Mouse (Mus musculus): Measurements from ENCODE around the gene Ezr. TPM values are rescaled to one million over a fixed set of nuclear protein-coding genes. Genes with fewer than 3 reads are reported as not detected.
"Not testable (repeated sequence)": the region's sequence is repeated elsewhere in the genome, so short reads cannot be mapped to it uniquely, and the experiment has no call there.

The Ezr gene
- polyA plus RNA-seq, 1 experiment from 2014 or later = 52.2 TPM

GRCm38 (mm10) chr17:6727996-6728610, 54.5 kb downstream of the Ezr start:
- Histone ChIP-seq H3K4me2 (replicated peaks) (no peak overlapping the region), H3K27ac (no peak overlapping the region), H3K36me3 (no peaks in the 10 kb centered on the region), H3K9ac (no peak overlapping the region), H3K27me3 (no peaks in the 10 kb centered on the region), H3K4me3 (no peak overlapping the region), H3K4me1 (0 out of 2 replicates have a peak, but pooled peaks cover 3% of the 10 kb centered on the region), H3K9me3 (no peaks in the 10 kb centered on the region)
- 91% methylated on average over 12 of the region's 12 CpGs for WGBS
- ATAC-seq (ENCODE audit: insufficient number of reproducible peaks, insufficient read depth, low FRiP score, low TSS enrichment) = no peak

GRCm38 (mm10) chr17:6713944-6714343, 68.6 kb downstream of the Ezr start:
- ATAC-seq (ENCODE audit: insufficient number of reproducible peaks, insufficient read depth, low FRiP score, low TSS enrichment); H3K4me3 ChIP-seq; H3K4me1 ChIP-seq; H3K9me3 ChIP-seq; H3K4me2 ChIP-seq (replicated peaks); H3K27ac ChIP-seq; H3K36me3 ChIP-seq; H3K9ac ChIP-seq; H3K27me3 ChIP-seq: not testable (repeated sequence)
- WGBS = 79% methylated on average over 8 of the region's 8 CpGs

- 62% methylated on average over 2 of the region's 2 CpGs for WGBS
- H3K27ac ChIP-seq = not testable (repeated sequence)
These were observed 69.1 kb downstream of the Ezr start for GRCm38 (mm10) chr17:6713483-6713882.

GRCm38 (mm10) chr17:6708194-6708593, 74.4 kb downstream of the Ezr start:
- not testable (repeated sequence) for H3K4me3 ChIP-seq; H3K4me1 ChIP-seq; H3K36me3 ChIP-seq; H3K9me3 ChIP-seq; H3K27ac ChIP-seq; H3K9ac ChIP-seq; H3K27me3 ChIP-seq; H3K4me2 ChIP-seq (replicated peaks); ATAC-seq (ENCODE audit: insufficient number of reproducible peaks, insufficient read depth, low FRiP score, low TSS enrichment)
- WGBS = 68% methylated on average over 2 of the region's 2 CpGs

More at GRCm38 (mm10) chr17:6713483-6713882, 69.1 kb downstream of the Ezr start:
- H3K4me3 ChIP-seq; H3K27me3 ChIP-seq; ATAC-seq (ENCODE audit: insufficient number of reproducible peaks, insufficient read depth, low FRiP score, low TSS enrichment); H3K4me2 ChIP-seq (replicated peaks); H3K9me3 ChIP-seq; H3K9ac ChIP-seq; H3K4me1 ChIP-seq; H3K36me3 ChIP-seq: not testable (repeated sequence)

- not testable (repeated sequence) for ATAC-seq (ENCODE audit: insufficient number of reproducible peaks, insufficient read depth, low FRiP score, low TSS enrichment); H3K9ac ChIP-seq; H3K4me3 ChIP-seq; H3K4me2 ChIP-seq (replicated peaks); H3K9me3 ChIP-seq; H3K27me3 ChIP-seq; H3K36me3 ChIP-seq; H3K27ac ChIP-seq; H3K4me1 ChIP-seq
- 91% methylated on average over 5 of the region's 5 CpGs for WGBS
These were observed 75.2 kb downstream of the Ezr start for GRCm38 (mm10) chr17:6707422-6707821.

- WGBS = 88% methylated on average over 5 of the region's 5 CpGs
- not testable (repeated sequence) for H3K27me3 ChIP-seq; H3K9me3 ChIP-seq; ATAC-seq (ENCODE audit: insufficient number of reproducible peaks, insufficient read depth, low FRiP score, low TSS enrichment); H3K4me1 ChIP-seq; H3K36me3 ChIP-seq; H3K9ac ChIP-seq; H3K27ac ChIP-seq; H3K4me3 ChIP-seq; H3K4me2 ChIP-seq (replicated peaks)
These were observed 76.1 kb downstream of the Ezr start for GRCm38 (mm10) chr17:6706448-6706847.

- not testable (repeated sequence) for H3K4me1 ChIP-seq; H3K9me3 ChIP-seq; H3K9ac ChIP-seq; H3K36me3 ChIP-seq; H3K4me3 ChIP-seq; H3K27ac ChIP-seq; H3K4me2 ChIP-seq (replicated peaks); H3K27me3 ChIP-seq
- ATAC-seq (ENCODE audit: insufficient number of reproducible peaks, insufficient read depth, low FRiP score, low TSS enrichment) = peak; percentile 58; the same call in 1 of the 2 replicates
- WGBS = 60% methylated on average over 9 of the region's 9 CpGs
These were observed 79.0 kb downstream of the Ezr start for GRCm38 (mm10) chr17:6703381-6704270.

GRCm38 (mm10) chr17:6702625-6703221, 79.9 kb downstream of the Ezr start:
- not testable (repeated sequence) for H3K27ac ChIP-seq; H3K4me1 ChIP-seq; H3K27me3 ChIP-seq; H3K9me3 ChIP-seq; ATAC-seq (ENCODE audit: insufficient number of reproducible peaks, insufficient read depth, low FRiP score, low TSS enrichment); H3K36me3 ChIP-seq; H3K4me2 ChIP-seq (replicated peaks); H3K9ac ChIP-seq; H3K4me3 ChIP-seq
- WGBS = 49% methylated on average over 2 of the region's 8 CpGs

GRCm38 (mm10) chr17:6700077-6700476, 82.5 kb downstream of the Ezr start:
- WGBS = 81% methylated on average over 4 of the region's 7 CpGs
- H3K27ac ChIP-seq; H3K4me3 ChIP-seq; H3K4me1 ChIP-seq; H3K27me3 ChIP-seq; ATAC-seq (ENCODE audit: insufficient number of reproducible peaks, insufficient read depth, low FRiP score, low TSS enrichment); H3K9ac ChIP-seq; H3K4me2 ChIP-seq (replicated peaks); H3K9me3 ChIP-seq; H3K36me3 ChIP-seq: not testable (repeated sequence)

GRCm38 (mm10) chr17:6699502-6699901, 83.1 kb downstream of the Ezr start:
- 91% methylated on average over 9 of the region's 9 CpGs for WGBS
- H3K4me1 ChIP-seq; H3K4me3 ChIP-seq; H3K4me2 ChIP-seq (replicated peaks); H3K9ac ChIP-seq; H3K27me3 ChIP-seq; H3K27ac ChIP-seq; H3K9me3 ChIP-seq; ATAC-seq (ENCODE audit: insufficient number of reproducible peaks, insufficient read depth, low FRiP score, low TSS enrichment); H3K36me3 ChIP-seq: not testable (repeated sequence)

- not testable (repeated sequence) for H3K36me3 ChIP-seq; H3K4me2 ChIP-seq (replicated peaks); H3K9ac ChIP-seq; H3K4me3 ChIP-seq; H3K9me3 ChIP-seq; H3K27me3 ChIP-seq; H3K4me1 ChIP-seq; ATAC-seq (ENCODE audit: insufficient number of reproducible peaks, insufficient read depth, low FRiP score, low TSS enrichment); H3K27ac ChIP-seq
- 29% methylated on average over 3 of the region's 4 CpGs for WGBS
These were observed 85.3 kb downstream of the Ezr start for GRCm38 (mm10) chr17:6697224-6697775.

GRCm38 (mm10) chr17:6696521-6696920, 86.1 kb downstream of the Ezr start:
- WGBS = 57% methylated on average over 8 of the region's 8 CpGs
- not testable (repeated sequence) for H3K4me2 ChIP-seq (replicated peaks); ATAC-seq (ENCODE audit: insufficient number of reproducible peaks, insufficient read depth, low FRiP score, low TSS enrichment)

More at GRCm38 (mm10) chr17:6696521-6696920, 86.1 kb downstream of the Ezr start:
- H3K9ac ChIP-seq, H3K27me3 ChIP-seq, H3K4me3 ChIP-seq, H3K27ac ChIP-seq, H3K36me3 ChIP-seq, H3K9me3 ChIP-seq, H3K4me1 ChIP-seq: not testable (repeated sequence)
